Mouse (Mus musculus): ENCODE measurements around the gene Gm11060.
A peak's percentile ranks its signal among the peaks of the same experiment; 100 is the strongest.

Gene Gm11060

DNA sequence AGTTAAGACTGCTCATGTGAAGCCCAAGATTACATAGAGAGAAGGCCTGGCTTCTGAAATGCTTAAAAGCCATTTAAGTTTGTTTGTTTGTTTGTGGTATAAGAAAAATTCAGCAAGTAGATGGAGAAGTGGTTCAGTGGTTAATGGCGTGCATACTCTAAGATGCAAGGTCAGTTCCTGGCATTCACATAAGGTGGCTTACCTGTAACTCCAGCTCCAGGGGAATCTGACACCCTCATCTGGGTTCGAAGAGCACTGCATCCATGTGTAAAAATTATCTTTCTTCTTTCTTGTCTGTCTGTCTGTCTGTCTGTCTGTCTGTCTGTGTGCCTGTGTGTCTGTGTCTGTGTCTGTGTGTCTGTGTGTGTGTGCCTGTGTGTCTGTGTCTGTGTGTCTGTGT, at the start of gene Gm11060:
Gm11060 (plus strand) TSS at position 301 of the 400 bp plus-strand sequence.
- DNase-seq (ENCODE audit: extremely low read depth, insufficient read length, low spot score), result no peak

DNA sequence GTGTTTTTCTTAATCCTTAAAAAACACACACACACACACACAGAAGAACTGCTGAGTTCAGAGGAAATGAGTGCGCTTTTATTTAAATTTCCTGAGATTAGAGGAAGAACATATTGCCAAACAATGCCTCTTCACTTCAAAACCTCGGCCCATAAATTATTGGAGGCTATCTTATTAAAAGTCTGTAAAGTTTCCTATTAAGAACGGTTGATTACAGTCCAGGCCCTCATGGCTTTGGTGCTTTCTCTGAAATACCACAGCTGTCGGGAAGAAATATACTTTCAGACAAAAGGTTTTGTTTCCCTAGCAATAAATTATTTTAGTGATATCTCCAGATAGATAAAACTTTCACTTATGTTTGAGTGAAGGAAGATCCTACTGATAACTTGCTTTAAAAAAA, 48.7 kb upstream of the Gm11060 start:
- no peak for DNase-seq (ENCODE audit: extremely low read depth, insufficient read length, low spot score)

- DNase-seq (ENCODE audit: extremely low read depth, insufficient read length, low spot score), result no peak
Observed at GRCm38 (mm10) chr2:105048301-105048700, 43.5 kb upstream of the Gm11060 start.

DNA sequence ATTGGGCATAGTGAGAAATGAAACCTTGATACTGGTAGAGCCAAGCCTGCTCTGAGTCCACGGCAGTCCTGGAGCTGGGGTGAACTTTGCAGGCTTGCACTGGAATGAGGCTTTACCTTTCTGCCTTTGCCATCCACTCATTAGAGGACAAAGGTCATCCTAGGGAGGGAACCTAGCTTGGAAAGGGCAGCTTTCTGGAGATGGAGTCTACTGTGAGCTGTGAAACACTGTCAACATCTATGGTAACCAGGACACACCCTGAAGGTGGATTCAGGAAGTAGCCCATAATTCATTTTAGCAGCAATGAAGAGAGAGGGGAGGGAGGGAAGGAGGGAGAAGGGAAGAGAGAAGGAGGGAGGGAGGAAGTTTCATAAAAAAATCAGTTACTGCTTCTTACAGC, 36.3 kb upstream of the Gm11060 start:
- DNase-seq (ENCODE audit: extremely low read depth, insufficient read length, low spot score), result no peak

GRCm38 (mm10) chr2:105058577-105059116, 33.2 kb upstream of the Gm11060 start:
- DNase-seq (ENCODE audit: extremely low read depth, insufficient read length, low spot score), result no peak

GRCm38 (mm10) chr2:105062741-105063372, 29.0 kb upstream of the Gm11060 start:
- no peak for DNase-seq (ENCODE audit: extremely low read depth, insufficient read length, low spot score)

- no peak for DNase-seq (ENCODE audit: extremely low read depth, insufficient read length, low spot score)
Observed at GRCm38 (mm10) chr2:105072496-105072895, 19.3 kb upstream of the Gm11060 start.

GRCm38 (mm10) chr2:105074196-105074595, 17.6 kb upstream of the Gm11060 start:
- no peak for DNase-seq (ENCODE audit: extremely low read depth, insufficient read length, low spot score)

- no peak for DNase-seq (ENCODE audit: extremely low read depth, insufficient read length, low spot score)
Observed at GRCm38 (mm10) chr2:105075809-105076208, 16.0 kb upstream of the Gm11060 start.

GRCm38 (mm10) chr2:105077151-105077550, 14.7 kb upstream of the Gm11060 start:
- no peak for DNase-seq (ENCODE audit: extremely low read depth, insufficient read length, low spot score)

- no peak for DNase-seq (ENCODE audit: extremely low read depth, insufficient read length, low spot score)
Observed at GRCm38 (mm10) chr2:105082256-105082790, 9.5 kb upstream of the Gm11060 start.

DNA sequence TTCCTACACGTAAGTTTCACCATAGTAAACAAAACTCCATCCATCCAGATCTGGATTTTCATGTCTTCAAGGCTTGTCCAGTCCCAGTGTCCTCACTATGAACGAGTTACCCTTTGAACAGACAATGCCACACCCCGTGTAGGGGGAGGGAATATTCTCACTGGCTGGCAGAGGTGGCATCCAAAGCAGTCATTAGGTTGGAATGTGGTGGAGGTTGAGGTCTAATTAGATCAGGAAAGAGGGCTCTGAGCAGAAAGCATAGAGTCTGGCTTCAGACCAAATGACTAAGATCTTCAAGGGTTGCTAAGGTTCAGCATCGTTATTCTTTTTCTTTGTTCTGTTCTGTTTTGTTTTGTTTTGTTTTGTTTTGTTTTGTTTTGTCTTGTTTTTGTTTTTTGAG, 7.8 kb upstream of the Gm11060 start:
- no peak for DNase-seq (ENCODE audit: extremely low read depth, insufficient read length, low spot score)

GRCm38 (mm10) chr2:105086081-105086480, 5.7 kb upstream of the Gm11060 start:
- no peak for DNase-seq (ENCODE audit: extremely low read depth, insufficient read length, low spot score)

GRCm38 (mm10) chr2:105088005-105088404, 3.8 kb upstream of the Gm11060 start:
- no peak for DNase-seq (ENCODE audit: extremely low read depth, insufficient read length, low spot score)

DNA sequence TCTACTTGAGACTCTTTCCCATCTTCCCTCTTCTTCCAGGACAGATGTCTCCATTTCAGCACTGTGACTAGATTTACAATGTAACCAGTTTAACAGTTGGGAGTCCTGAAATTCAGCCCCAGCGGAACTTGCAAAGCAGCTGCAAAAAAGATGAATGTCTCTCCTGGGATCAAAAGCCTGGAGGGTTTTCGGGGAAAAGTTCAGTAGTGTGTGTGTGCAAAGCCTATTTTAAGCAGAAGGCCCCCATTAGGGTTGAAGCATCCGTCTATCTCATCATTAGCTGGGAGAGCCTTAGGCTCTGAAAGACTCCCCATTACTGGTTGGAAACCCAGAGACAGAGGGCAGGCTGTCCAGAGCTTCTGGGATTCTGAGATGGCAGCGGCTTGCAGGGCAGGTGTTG, 2.7 kb upstream of the Gm11060 start:
- DNase-seq (ENCODE audit: extremely low read depth, insufficient read length, low spot score), result no peak

DNA sequence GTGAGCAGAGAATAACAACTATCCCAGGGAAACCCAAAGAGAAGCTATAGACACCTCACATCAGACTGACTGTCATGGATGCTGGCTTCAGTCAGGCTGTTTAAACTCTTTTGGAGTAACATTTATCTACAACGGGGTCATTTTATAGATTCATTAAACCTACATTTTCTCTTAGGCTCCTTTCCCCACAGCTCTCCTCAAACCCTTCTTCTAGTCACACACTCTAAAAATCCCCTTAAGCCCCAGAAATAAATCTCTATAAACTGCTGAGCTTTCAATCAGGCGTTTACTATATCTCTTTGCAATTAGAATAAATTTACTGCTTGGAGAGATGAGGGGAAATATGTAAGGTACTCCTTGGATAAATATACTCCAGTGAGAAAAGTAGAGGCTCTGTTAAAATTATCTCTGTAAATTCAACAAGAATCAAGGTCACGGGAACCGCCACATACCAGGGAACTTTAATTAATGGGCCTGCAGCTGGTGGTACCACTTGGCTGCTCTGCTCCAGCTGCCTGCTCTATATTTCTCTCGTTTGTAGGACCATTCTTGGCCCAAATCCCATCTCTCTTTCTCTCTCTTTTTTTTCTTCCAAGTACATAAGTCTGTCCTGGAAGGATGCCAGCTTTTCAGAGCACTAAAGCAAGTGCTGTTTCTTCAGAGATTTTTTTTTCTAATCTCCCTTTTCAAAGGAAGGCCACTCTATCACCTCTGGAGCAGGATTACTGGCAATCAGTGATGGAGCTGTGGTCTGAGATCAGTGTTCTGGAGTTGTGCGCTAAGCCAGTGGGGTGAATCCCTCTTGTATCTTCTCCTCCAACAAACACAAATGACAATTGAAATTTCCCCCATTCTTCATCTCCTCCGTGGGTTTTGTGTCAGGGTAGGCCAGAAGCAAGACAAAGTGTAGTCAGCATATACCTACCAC, 2.0 kb upstream of the Gm11060 start:
- DNase-seq (ENCODE audit: extremely low read depth, insufficient read length, low spot score), result no peak

DNA sequence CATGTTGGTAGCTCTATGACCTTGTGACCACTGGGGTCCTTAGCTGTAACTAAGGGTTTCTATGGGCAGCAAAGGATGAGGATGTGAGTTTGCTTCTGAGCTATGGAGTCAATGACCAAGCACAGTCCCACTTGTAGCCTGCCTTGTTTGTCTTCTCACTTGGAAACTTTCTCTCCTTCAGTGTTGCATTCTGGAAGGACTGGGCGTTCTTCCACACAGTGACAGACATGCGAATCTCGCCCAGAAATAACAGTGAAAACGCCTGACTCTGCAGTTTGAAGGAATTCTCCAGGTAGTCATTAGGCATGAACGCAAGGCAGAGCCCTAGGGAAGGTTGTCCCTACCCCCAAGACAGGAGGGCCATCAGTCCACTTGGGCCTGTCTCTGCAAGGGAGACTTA, 827 bp upstream of the Gm11060 start:
- no peak for DNase-seq (ENCODE audit: extremely low read depth, insufficient read length, low spot score)

DNA sequence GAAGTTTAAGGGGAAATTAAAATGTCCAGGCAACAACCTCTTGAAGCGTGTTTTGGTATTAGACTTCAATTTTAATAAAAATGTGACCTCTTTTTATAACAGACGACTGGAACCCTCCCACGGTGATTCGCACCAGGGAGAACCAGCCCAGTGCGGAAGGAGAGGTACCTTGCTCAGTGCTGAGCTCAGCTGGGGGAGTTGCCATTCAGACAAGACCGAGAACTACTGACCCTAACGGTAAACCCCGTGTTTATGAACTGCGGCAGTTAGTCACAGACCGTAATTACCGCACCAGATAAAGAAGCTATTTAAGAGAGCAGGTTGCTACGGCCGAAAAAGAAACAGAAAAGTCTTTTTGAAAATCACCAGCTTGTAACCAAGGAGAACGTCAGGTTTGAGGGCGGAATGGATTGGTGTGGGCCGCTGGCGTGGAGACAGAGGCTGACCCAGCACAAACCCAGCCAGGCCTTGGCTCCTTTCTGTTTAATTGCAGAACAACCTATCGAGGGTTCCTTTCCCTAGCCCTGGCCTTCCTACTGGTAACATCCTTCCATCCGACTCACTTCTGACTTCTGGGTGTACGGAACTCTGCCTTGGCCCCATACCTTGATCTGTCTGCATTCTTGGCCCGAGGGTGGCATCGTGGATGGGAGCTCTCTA, 5.6 kb downstream of the Gm11060 start:
- no peak for DNase-seq (ENCODE audit: extremely low read depth, insufficient read length, low spot score)

- DNase-seq (ENCODE audit: extremely low read depth, insufficient read length, low spot score), result no peak
Observed at GRCm38 (mm10) chr2:105099410-105099809, 7.6 kb downstream of the Gm11060 start.

DNA sequence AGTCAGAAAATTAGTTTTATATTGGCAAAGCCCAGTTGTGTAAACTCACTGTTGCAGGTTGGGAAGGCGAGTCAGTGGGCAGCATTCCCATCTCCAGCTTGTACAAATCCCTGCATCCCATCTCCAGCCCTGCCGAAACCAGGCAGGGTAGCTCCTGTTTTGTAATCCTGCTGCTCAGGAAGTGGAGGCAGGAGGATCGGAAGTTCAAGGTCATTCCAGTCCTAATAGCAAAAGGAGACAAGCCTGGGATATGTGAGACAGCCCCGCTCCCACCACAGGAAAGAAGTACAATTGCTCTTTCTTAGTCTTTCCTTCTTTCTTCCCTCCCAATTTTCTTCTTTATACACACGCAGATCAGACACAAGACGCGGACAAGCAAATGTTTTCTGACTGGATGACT, 8.7 kb downstream of the Gm11060 start:
- DNase-seq (ENCODE audit: extremely low read depth, insufficient read length, low spot score), result no peak

GRCm38 (mm10) chr2:105108703-105109158, 16.9 kb downstream of the Gm11060 start:
- DNase-seq (ENCODE audit: extremely low read depth, insufficient read length, low spot score), result peak; percentile 43
